Mouse (Mus musculus) embryonic fibroblast, embryonic 13.5 days (primary cell): ENCODE measurements around the gene Mpv17l2.

Source experiments
- CTCF ChIP-seq: IDR thresholded peaks from 2 replicates; pipeline ENCODE4 v1.5.1; 2011; ENCODE audit warnings: mild to moderate bottlenecking, control low read depth, low read length, moderate library complexity, borderline replicate concordance; ENCODE audit not compliant: insufficient read depth
- POLR2A ChIP-seq: IDR thresholded peaks from 2 replicates; pipeline ENCODE4 v1.6.1; 2011; ENCODE audit warnings: low read depth, mild to moderate bottlenecking, control low read depth, low read length, moderate library complexity

GRCm38 (mm10) chr8:70749097-70749674 lies 11.6 kb downstream of the Mpv17l2 start:
- TF ChIP-seq CTCF (no peak), POLR2A (no peak)
